Mouse (Mus musculus) lung, adult 2 months (tissue): ENCODE measurements around the gene D5Ertd579e.
"Not testable (repeated sequence)": the region's sequence is repeated elsewhere in the genome, so short reads cannot be mapped to it uniquely, and the experiment has no call there.

ENCODE experiments used
- CTCF ChIP-seq: fragments of 200-500 bp; IDR thresholded peaks from 2 replicates; pipeline ENCODE4 v1.5.1; 2011; ENCODE audit warnings: mild to moderate bottlenecking, low read length, control low read depth; ENCODE audit not compliant: insufficient read depth
- POLR2A ChIP-seq: fragments of 200-500 bp; IDR thresholded peaks from 2 replicates; pipeline ENCODE4 v1.6.1; 2011; ENCODE audit warnings: low read depth, mild to moderate bottlenecking, control low read depth, low read length, borderline replicate concordance; ENCODE audit errors: extremely low read depth

DNA sequence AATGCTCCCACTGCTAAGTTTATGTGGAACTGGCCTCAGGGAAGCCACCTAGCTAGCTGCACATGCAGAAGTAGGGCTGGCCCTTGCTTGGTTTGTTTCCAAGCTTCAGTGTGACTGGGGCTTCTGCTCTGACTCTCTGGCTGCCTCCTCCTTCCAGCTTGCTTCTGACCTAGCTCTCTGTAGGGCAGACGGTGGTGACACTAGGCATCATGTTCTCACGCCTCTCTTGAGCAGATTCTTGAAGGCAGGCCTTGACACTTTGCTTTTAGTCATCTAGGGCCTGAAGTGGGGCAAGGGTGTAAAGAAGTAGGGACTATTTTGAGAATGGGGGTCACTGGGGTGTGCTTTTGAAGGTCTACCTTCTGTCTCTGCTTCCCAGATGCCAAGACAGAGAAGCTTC lies 27.8 kb downstream of the D5Ertd579e start:
- not testable (repeated sequence) for TF ChIP-seq POLR2A, CTCF
